Mouse (Mus musculus) ES-E14 (cell line): ENCODE results near the gene Pam.

Source experiments
- HCFC1 ChIP-seq: IDR thresholded peaks from 2 replicates; pipeline ENCODE4 v1.6.1; 2012; ENCODE audit warnings: low read length, inconsistent platforms, borderline replicate concordance; ENCODE audit not compliant: insufficient read depth
- ZNF384 ChIP-seq: IDR thresholded peaks from 2 replicates; pipeline ENCODE4 v1.6.1; 2012; ENCODE audit warnings: low read depth, low read length, inconsistent platforms

- TF ChIP-seq HCFC1: no peak
- TF ChIP-seq ZNF384: no peak
Measured at GRCm38 (mm10) chr1:98107599-98107998, 12.2 kb upstream of the Pam start.
